Mouse (Mus musculus) olfactory bulb, adult 2 months (tissue): Measurements from ENCODE around the gene Cnih3. TPM values are rescaled to one million over a fixed set of nuclear protein-coding genes. Genes with fewer than 3 reads are reported as not detected.

Source experiments
- H3K27ac ChIP-seq: fragments of 200-500 bp; 2 replicates; pipeline ENCODE4 v1.5.1; 2012; ENCODE audit warnings: low read depth, low read length; ENCODE audit not compliant: insufficient read depth
- H3K4me1 ChIP-seq: fragments of 200-500 bp; 2 replicates; pipeline ENCODE4 v1.6.1; 2012; ENCODE audit warnings: low read length; ENCODE audit not compliant: control insufficient read depth, insufficient read depth
- H3K4me3 ChIP-seq: fragments of 200-500 bp; 2 replicates; pipeline ENCODE4 v1.5.1; 2012; ENCODE audit warnings: mild to moderate bottlenecking, low read depth, low read length, moderate library complexity; ENCODE audit not compliant: insufficient read depth
- CTCF ChIP-seq: fragments of 200-500 bp; IDR thresholded peaks from 2 replicates; pipeline ENCODE4 v1.5.1; 2012; ENCODE audit warnings: low read depth, mild to moderate bottlenecking, low read length, moderate library complexity; ENCODE audit not compliant: insufficient read depth
- POLR2A ChIP-seq: fragments of 200-500 bp; IDR thresholded peaks from 2 replicates; pipeline ENCODE4 v1.6.1; 2012; ENCODE audit warnings: mild to moderate bottlenecking, low read depth, low read length, moderate library complexity; ENCODE audit not compliant: insufficient read depth
- WGBS: fragments of 180-500 bp; shearing (Covaris S2); methylation state at CpG from one replicate; pipeline ENCODE4 v1.1.7; 2018; 5-methylcytosine and 5-hydroxymethylcytosine counted together
- polyA plus RNA-seq: library from polyadenylated mRNA; stranded (reverse); fragments of >200 nt; gene quantifications from 2 replicates; pipeline ENCODE4 v1.2.4, GENCODE M21; 2012; ENCODE audit warnings: low replicate concordance; ENCODE audit not compliant: missing spikeins, insufficient read depth, insufficient read length

Gene Cnih3
- polyA plus RNA-seq, 1 experiment, result not detected

GRCm38 (mm10) chr1:181365376-181365775 lies 12.9 kb downstream of the Cnih3 start:
- no peak overlapping the region for H3K27ac ChIP-seq
- peaks cover 13% of the 10 kb centered on the region for H3K4me1 ChIP-seq
- TF ChIP-seq CTCF (no peak), POLR2A (no peak)
- WGBS, result 46% methylated on average over 3 of the region's 3 CpGs
- H3K4me3 ChIP-seq, result no peak overlapping the region

- Histone ChIP-seq H3K4me1 (peaks cover 19% of the 10 kb centered on the region), H3K4me3 (no peak overlapping the region), H3K27ac (no peak overlapping the region; the same call in 1 of the 2 replicates)
- TF ChIP-seq CTCF, result no peak
- no peak for TF ChIP-seq POLR2A
- WGBS, result 12% methylated on average over 3 of the region's 3 CpGs
These were observed 16.6 kb downstream of the Cnih3 start for GRCm38 (mm10) chr1:181368789-181369570.

- H3K4me1 ChIP-seq, result peaks cover 22% of the 10 kb centered on the region
- H3K4me3 ChIP-seq, result no peak overlapping the region
- no peak for TF ChIP-seq CTCF
- no peak for TF ChIP-seq POLR2A
- 62% methylated on average over 3 of the region's 3 CpGs for WGBS
- H3K27ac ChIP-seq, result no peak overlapping the region
These were observed 17.9 kb downstream of the Cnih3 start for GRCm38 (mm10) chr1:181370370-181370769.

GRCm38 (mm10) chr1:181371226-181371625 lies 18.8 kb downstream of the Cnih3 start:
- WGBS, result 80% methylated on average over 4 of the region's 4 CpGs
- Histone ChIP-seq H3K4me3 (no peak overlapping the region), H3K4me1 (peaks cover 31% of the 10 kb centered on the region), H3K27ac (no peak overlapping the region)
- TF ChIP-seq CTCF, result no peak
- TF ChIP-seq POLR2A, result no peak

GRCm38 (mm10) chr1:181372306-181372705 lies 19.9 kb downstream of the Cnih3 start:
- 83% methylated on average over 6 of the region's 6 CpGs for WGBS
- Histone ChIP-seq H3K4me3 (no peak overlapping the region), H3K4me1 (peaks cover 38% of the 10 kb centered on the region), H3K27ac (no peak overlapping the region)
- TF ChIP-seq POLR2A (no peak), CTCF (no peak)

- H3K4me1 ChIP-seq, result peaks cover 42% of the 10 kb centered on the region
- WGBS, result 81% methylated on average over 9 of the region's 9 CpGs
- no peak overlapping the region for H3K4me3 ChIP-seq
- TF ChIP-seq CTCF, result no peak
- TF ChIP-seq POLR2A, result no peak
- no peak overlapping the region for H3K27ac ChIP-seq
These were observed 22.4 kb downstream of the Cnih3 start for GRCm38 (mm10) chr1:181374627-181375374.

GRCm38 (mm10) chr1:181376431-181376830 lies 24.0 kb downstream of the Cnih3 start:
- TF ChIP-seq CTCF (no peak), POLR2A (no peak)
- Histone ChIP-seq H3K4me1 (peaks cover 41% of the 10 kb centered on the region), H3K27ac (peak overlapping the region; percentile 91), H3K4me3 (peak overlapping the region; percentile 35)
- 19% methylated on average over 8 of the region's 8 CpGs for WGBS

- Histone ChIP-seq H3K4me1 (peaks cover 46% of the 10 kb centered on the region), H3K27ac (no peak overlapping the region), H3K4me3 (no peak overlapping the region)
- 42% methylated on average over 8 of the region's 8 CpGs for WGBS
- TF ChIP-seq CTCF, result peak; percentile 60; the same call in 1 of the 2 replicates
- TF ChIP-seq POLR2A, result no peak
These were observed 27.2 kb downstream of the Cnih3 start for GRCm38 (mm10) chr1:181379664-181380063.

GRCm38 (mm10) chr1:181381410-181382010 lies 29.1 kb downstream of the Cnih3 start:
- no peak for TF ChIP-seq POLR2A
- TF ChIP-seq CTCF, result no peak
- Histone ChIP-seq H3K4me3 (no peak overlapping the region), H3K4me1 (peaks cover 30% of the 10 kb centered on the region), H3K27ac (no peak overlapping the region)
- WGBS, result 80% methylated on average over 12 of the region's 12 CpGs
